Mouse (Mus musculus): ENCODE measurements around the gene Ficd.
A peak's percentile ranks its signal among the peaks of the same experiment; 100 is the strongest.
"Not testable (repeated sequence)": the region's sequence is repeated elsewhere in the genome, so short reads cannot be mapped to it uniquely, and the experiment has no call there.

The Ficd gene

GRCm38 (mm10) chr5:113772905-113773519, 37.4 kb downstream of the Ficd start:
- DNase-seq (ENCODE audit: low read depth, low spot score): no peak

DNA sequence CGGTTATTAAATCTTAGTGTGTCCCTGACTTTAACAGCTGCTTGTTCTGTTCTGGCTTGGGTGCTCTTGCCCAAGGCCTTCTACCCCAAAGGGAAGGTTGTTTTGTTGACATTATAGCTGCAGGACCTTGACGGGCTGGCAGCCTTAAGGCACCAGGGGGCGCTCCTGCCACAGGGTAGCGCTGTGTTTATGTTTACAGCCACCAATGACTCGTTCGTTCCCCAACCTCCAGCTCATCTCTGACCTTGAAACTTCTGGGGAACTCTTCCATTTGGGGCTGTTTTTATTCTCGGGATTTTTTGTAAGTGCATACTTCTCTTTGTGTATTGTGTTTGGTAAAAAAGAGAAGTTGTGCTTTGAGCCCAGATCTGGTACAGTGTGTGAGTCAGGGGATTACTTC, 38.1 kb downstream of the Ficd start:
- DNase-seq (ENCODE audit: low read depth, low spot score): peak; percentile 12

DNA sequence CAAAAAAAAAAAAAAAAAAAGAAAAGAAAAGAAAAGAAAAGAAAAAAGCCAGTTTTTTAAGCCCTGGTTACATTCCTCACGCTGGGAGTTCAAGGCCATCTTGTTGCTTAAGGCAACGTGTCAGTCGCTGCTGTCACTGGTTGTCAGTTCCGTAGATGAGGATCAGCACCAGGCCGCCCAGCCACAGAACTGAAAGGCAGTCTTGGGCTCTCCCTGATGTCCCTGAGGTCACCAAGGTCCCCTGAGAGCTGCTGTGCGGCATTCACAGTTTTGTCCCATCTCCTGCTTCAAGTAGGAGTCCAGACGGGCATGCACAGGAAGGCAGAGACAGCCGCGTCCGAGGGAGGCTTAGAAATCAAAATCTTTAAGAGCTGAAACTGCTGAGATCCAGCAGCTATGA, 40.0 kb downstream of the Ficd start:
- no peak for DNase-seq (ENCODE audit: low read depth, low spot score)

DNA sequence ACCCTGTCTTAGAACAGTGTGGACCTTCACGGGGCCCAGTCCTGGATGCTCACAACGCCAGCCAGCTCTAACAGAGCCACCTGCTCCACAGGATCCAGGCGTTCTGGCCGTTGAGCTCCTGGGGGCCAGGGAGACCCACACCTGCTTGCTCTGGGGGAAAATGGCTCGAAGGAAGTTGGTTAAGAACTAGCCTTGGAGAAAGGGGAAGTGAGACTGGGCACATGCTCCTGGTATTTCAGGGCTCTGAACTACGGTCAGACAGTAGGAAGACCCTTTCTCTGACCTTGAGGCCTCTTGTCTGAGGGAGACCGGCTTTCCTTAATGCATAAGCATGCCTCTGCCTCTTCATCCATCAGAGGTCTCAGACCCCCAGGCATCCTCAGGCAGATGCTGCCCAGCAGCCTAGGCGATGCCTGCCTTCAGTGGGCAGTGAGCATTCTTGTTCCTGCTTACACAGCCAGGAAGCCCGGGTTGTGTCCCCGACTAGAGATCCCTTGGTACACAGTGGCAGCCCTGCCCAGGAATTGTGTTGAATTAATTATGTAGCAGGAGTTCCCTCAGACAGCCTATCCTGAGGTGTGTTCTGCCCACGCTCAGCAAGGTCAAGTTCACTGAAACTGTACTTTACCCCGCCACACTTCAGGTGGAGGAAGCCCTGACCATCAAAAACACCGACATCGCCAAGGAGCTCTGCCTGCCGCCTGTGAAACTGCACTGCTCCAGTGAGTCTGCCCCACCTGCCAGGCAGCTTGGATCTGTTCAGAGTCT, 40.7 kb downstream of the Ficd start:
- DNase-seq (ENCODE audit: low read depth, low spot score): no peak

GRCm38 (mm10) chr5:113776896-113777226, 41.3 kb downstream of the Ficd start:
- no peak for DNase-seq (ENCODE audit: low read depth, low spot score)

- DNase-seq (ENCODE audit: low read depth, low spot score): not testable (repeated sequence)
These were observed 42.1 kb downstream of the Ficd start for GRCm38 (mm10) chr5:113777728-113778127.

DNA sequence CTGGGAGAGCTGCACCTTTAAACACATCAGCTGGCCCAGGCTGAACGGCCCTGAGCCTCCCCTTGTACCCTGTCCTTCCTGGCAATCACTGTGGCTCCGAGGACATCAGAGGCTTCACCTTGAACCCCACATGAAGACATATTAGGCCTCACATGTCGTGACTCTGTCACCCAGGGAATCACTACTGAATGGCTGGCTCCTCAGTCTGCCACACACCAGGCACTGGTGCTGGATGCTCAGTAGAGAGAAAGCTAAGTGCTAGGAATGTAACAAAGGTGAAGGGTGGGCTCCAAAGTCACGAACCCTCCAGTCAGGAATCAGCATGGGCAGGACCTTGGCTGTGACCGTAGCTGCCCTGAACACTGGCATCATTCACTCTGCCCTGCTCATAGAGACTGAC, 44.0 kb downstream of the Ficd start:
- DNase-seq (ENCODE audit: low read depth, low spot score): no peak

DNA sequence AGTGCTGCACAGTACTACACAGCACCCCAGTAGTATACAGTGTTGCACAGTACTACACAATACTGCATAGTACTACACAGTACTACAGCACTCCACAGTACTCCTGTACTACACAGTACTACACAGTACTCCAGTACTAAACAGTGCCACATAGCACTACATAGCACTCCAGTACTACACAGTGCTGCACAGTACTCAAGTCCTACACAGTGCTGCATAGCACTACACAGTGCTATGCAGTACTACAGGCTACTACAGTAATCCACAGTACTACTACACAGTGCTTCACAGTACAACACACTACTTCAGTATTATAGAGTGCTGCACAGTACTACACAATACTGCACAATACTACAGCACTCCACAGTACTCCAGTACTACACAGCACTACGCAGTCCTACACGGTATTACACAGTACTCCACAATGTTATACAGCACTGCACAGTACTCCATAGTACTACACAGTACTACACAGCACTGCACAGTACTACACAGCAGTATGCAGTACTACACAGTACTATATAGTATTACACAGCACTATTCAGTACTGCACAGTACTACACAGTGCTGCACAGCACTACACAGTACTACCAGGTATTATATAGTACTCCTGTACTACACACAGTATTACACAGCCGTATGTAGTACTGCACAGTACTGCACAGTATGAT, 44.6 kb downstream of the Ficd start:
- DNase-seq (ENCODE audit: low read depth, low spot score): no peak

- DNase-seq (ENCODE audit: low read depth, low spot score): no peak
These were observed 45.2 kb downstream of the Ficd start for GRCm38 (mm10) chr5:113780763-113781162.

GRCm38 (mm10) chr5:113781254-113781653, 45.7 kb downstream of the Ficd start:
- DNase-seq (ENCODE audit: low read depth, low spot score): no peak

DNA sequence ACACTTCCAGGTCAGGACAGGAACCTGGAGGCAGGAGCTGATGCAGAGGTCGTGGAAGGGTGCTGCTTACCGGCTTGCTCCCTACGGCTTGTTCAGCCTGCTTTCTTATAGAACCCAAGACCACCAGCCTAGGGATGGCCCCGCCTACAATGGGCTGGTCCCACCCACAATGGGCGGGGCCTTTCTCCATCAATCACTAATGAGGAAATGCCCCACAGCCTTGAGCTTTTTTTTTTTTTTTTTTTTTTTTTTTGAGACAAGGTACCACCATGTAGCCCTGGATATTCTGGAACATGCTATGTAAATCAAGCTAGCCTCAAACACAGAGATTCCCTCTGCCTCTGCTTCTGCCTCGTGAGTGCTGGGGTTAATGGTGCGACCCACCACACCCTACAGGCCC, 46.3 kb downstream of the Ficd start:
- no peak for DNase-seq (ENCODE audit: low read depth, low spot score)

DNA sequence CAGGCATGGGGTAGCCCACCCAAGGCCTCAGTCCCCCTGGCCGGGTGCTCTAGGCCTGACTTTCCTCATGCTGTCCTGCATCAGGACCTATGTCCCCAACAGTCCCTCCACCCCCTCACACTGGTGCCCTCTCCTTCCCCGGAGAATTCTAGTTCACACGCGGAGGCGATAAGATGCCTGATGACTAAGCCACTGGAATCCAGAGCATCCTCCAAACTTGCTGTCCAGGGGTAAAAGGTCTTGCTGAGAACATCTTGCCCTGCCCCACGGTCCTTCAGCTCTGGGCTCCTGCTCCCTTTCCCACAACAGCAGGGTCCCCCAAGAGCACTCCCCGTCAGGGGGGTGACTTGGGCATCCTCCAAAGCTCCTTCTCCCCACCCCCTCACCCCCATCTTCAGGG, 47.0 kb downstream of the Ficd start:
- no peak for DNase-seq (ENCODE audit: low read depth, low spot score)

GRCm38 (mm10) chr5:113783581-113784001, 48.0 kb downstream of the Ficd start:
- no peak for DNase-seq (ENCODE audit: low read depth, low spot score)

- not testable (repeated sequence) for DNase-seq (ENCODE audit: low read depth, low spot score)
These were observed 48.5 kb downstream of the Ficd start for GRCm38 (mm10) chr5:113784104-113784503.

- no peak for DNase-seq (ENCODE audit: low read depth, low spot score)
These were observed 51.4 kb downstream of the Ficd start for GRCm38 (mm10) chr5:113786985-113787384.

DNA sequence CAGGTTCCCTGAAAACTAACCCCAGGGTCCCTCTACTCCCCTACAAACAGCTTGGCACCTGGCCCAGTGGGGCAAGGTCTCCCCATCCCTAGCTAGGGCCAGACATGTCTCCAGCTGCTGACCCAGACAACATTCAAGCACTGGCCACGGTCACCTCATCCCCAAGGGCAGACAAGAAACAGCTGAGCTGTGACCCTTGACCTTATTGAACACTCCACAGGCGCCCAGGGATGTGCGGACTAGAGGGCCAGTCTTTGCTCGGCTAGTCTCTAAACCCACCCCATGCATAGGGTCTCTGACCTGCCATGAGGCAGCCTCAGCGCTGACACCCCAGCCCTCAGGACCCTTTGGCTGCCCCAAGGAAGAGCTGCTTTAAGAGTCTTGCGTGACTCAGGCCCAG, 53.0 kb downstream of the Ficd start:
- no peak for DNase-seq (ENCODE audit: low read depth, low spot score)

GRCm38 (mm10) chr5:113789075-113789788, 53.6 kb downstream of the Ficd start:
- no peak for DNase-seq (ENCODE audit: low read depth, low spot score)

Data from brain, embryonic 18.5 days (tissue).